Mouse (Mus musculus) liver, adult 2 months (tissue): ENCODE measurements around the gene Kcnb1. TPM values are rescaled to one million over a fixed set of nuclear protein-coding genes. Genes with fewer than 3 reads are reported as not detected.

ENCODE experiments used
- DNase-seq: peaks from one replicate; pipeline ENCODE4 v3.0.0-alpha.2; 2011; ENCODE audit warnings: low read depth, low spot score; ENCODE audit errors: extremely low read depth
- H3K27ac ChIP-seq: fragments of 200-500 bp; replicated peaks from 2 replicates; pipeline ENCODE4 v1.5.1; 2012; ENCODE audit warnings: low read depth, mild to moderate bottlenecking, control low read depth, inconsistent platforms, low read length; ENCODE audit not compliant: insufficient read depth
- H3K27me3 ChIP-seq: fragments of 200-500 bp; 2 replicates; pipeline ENCODE4 v1.6.1; 2012; ENCODE audit warnings: mild to moderate bottlenecking, moderate library complexity, low read length, inconsistent platforms; ENCODE audit not compliant: control insufficient read depth, insufficient read depth
- H3K36me3 ChIP-seq: fragments of 200-500 bp; 2 replicates; pipeline ENCODE4 v1.6.1; 2012; ENCODE audit warnings: low read length, inconsistent platforms; ENCODE audit not compliant: control insufficient read depth, insufficient read depth
- H3K4me1 ChIP-seq: fragments of 200-500 bp; 2 replicates; pipeline ENCODE4 v1.6.1; 2011; ENCODE audit warnings: low read length; ENCODE audit not compliant: control insufficient read depth, insufficient read depth
- H3K4me3 ChIP-seq: fragments of 200-500 bp; 2 replicates; pipeline ENCODE4 v1.5.1; 2011; ENCODE audit warnings: low read depth, mild to moderate bottlenecking, control low read depth, low read length, moderate library complexity; ENCODE audit not compliant: insufficient read depth
- H3K79me2 ChIP-seq: fragments of 200-500 bp; 2 replicates; pipeline ENCODE4 v1.6.1; 2012; ENCODE audit warnings: inconsistent platforms, mild to moderate bottlenecking, low read length, moderate library complexity; ENCODE audit not compliant: control insufficient read depth, insufficient read depth
- H3K9ac ChIP-seq: fragments of 200-500 bp; 2 replicates; pipeline ENCODE4 v1.6.1; 2012; ENCODE audit warnings: low read depth, mild to moderate bottlenecking, control low read depth, inconsistent platforms, low read length
- CTCF ChIP-seq: fragments of 200-500 bp; IDR thresholded peaks from 2 replicates; pipeline ENCODE4 v1.5.1; 2011; ENCODE audit warnings: low read depth, low read length, control low read depth
- POLR2A ChIP-seq: fragments of 200-500 bp; IDR thresholded peaks from 2 replicates; pipeline ENCODE4 v1.6.1; 2011; ENCODE audit warnings: low read length, control low read depth; ENCODE audit not compliant: insufficient read depth; ENCODE audit errors: extremely low read depth
- WGBS: fragments of 180-500 bp; shearing (Covaris S2); methylation state at CpG from one replicate; pipeline ENCODE4 v1.1.7; 2018; 5-methylcytosine and 5-hydroxymethylcytosine counted together
- polyA plus RNA-seq: library from polyadenylated mRNA; depleted of rRNA; stranded (reverse); fragments of >200 nt; gene quantifications from 2 replicates; pipeline ENCODE4 v1.2.3, GENCODE M21; 2012
- total RNA-seq: library from RNA; depleted of rRNA; stranded (reverse); fragments of >200 nt; gene quantifications from 2 replicates; pipeline ENCODE4 v1.2.3, GENCODE M21; 2014

Gene Kcnb1
- total and polyA plus RNA-seq, 2 experiments: 0.32 to 0.83 TPM

GRCm38 (mm10) chr2:167187119-167187518 lies 2.8 kb downstream of the Kcnb1 start:
- H3K4me1 ChIP-seq: peaks cover 1% of the 10 kb centered on the region; the same call in 1 of the 2 replicates
- TF ChIP-seq CTCF (no peak), POLR2A (no peak)
- H3K36me3 ChIP-seq: no peaks in the 10 kb centered on the region
- DNase-seq: no peak
- no peak overlapping the region for H3K4me3 ChIP-seq
- WGBS: 91% methylated on average over 5 of the region's 5 CpGs
- peaks cover 4% of the 10 kb centered on the region; the same call in 1 of the 2 replicates for H3K27me3 ChIP-seq
- no peaks in the 10 kb centered on the region for H3K79me2 ChIP-seq
- H3K9ac ChIP-seq: no peak overlapping the region
- no peak overlapping the region for H3K27ac ChIP-seq

- peaks cover 1% of the 10 kb centered on the region; the same call in 1 of the 2 replicates for H3K4me1 ChIP-seq
- H3K9ac ChIP-seq: no peak overlapping the region
- H3K27me3 ChIP-seq: peaks cover 4% of the 10 kb centered on the region; the same call in 1 of the 2 replicates
- no peaks in the 10 kb centered on the region for H3K79me2 ChIP-seq
- no peak overlapping the region for H3K27ac ChIP-seq
- WGBS: 63% methylated on average over 10 of the region's 10 CpGs
- H3K36me3 ChIP-seq: no peaks in the 10 kb centered on the region
- TF ChIP-seq POLR2A: no peak
- no peak for DNase-seq
- H3K4me3 ChIP-seq: no peak overlapping the region
Observed at GRCm38 (mm10) chr2:167186544-167186943, 3.4 kb downstream of the Kcnb1 start.

- Histone ChIP-seq H3K27me3 (peaks cover 4% of the 10 kb centered on the region; the same call in 1 of the 2 replicates), H3K27ac (no peak overlapping the region), H3K36me3 (no peaks in the 10 kb centered on the region), H3K9ac (no peak overlapping the region), H3K4me3 (no peak overlapping the region), H3K4me1 (peaks cover 1% of the 10 kb centered on the region; the same call in 1 of the 2 replicates), H3K79me2 (no peaks in the 10 kb centered on the region)
- 65% methylated on average over 13 of the region's 13 CpGs for WGBS
- no peak for TF ChIP-seq CTCF
- TF ChIP-seq POLR2A: no peak
- no peak for DNase-seq
Observed at GRCm38 (mm10) chr2:167186003-167186402, 4.0 kb downstream of the Kcnb1 start.

- Histone ChIP-seq H3K79me2 (no peaks in the 10 kb centered on the region), H3K9ac (no peak overlapping the region), H3K4me3 (no peak overlapping the region), H3K27ac (no peak overlapping the region), H3K36me3 (no peaks in the 10 kb centered on the region), H3K4me1 (peaks cover 1% of the 10 kb centered on the region; the same call in 1 of the 2 replicates), H3K27me3 (peaks cover 4% of the 10 kb centered on the region; the same call in 1 of the 2 replicates)
- WGBS: 87% methylated on average over 2 of the region's 2 CpGs
- DNase-seq: no peak
- TF ChIP-seq CTCF: no peak
- no peak for TF ChIP-seq POLR2A
Observed at GRCm38 (mm10) chr2:167185432-167185831, 4.5 kb downstream of the Kcnb1 start.

GRCm38 (mm10) chr2:167181662-167182389 lies 8.1 kb downstream of the Kcnb1 start:
- Histone ChIP-seq H3K79me2 (no peaks in the 10 kb centered on the region), H3K36me3 (no peaks in the 10 kb centered on the region), H3K27me3 (no peaks in the 10 kb centered on the region), H3K4me3 (no peak overlapping the region), H3K9ac (no peak overlapping the region), H3K27ac (no peak overlapping the region), H3K4me1 (no peaks in the 10 kb centered on the region)
- DNase-seq: no peak
- WGBS: 87% methylated on average over 14 of the region's 14 CpGs
- TF ChIP-seq CTCF (no peak), POLR2A (no peak)

GRCm38 (mm10) chr2:167181096-167181495 lies 8.9 kb downstream of the Kcnb1 start:
- H3K9ac ChIP-seq: no peak overlapping the region
- no peak overlapping the region for H3K27ac ChIP-seq
- no peaks in the 10 kb centered on the region for H3K27me3 ChIP-seq
- TF ChIP-seq CTCF (no peak), POLR2A (no peak)
- H3K79me2 ChIP-seq: no peaks in the 10 kb centered on the region
- WGBS: 87% methylated on average over 8 of the region's 8 CpGs
- no peak for DNase-seq
- H3K4me1 ChIP-seq: no peaks in the 10 kb centered on the region
- no peaks in the 10 kb centered on the region for H3K36me3 ChIP-seq
- no peak overlapping the region for H3K4me3 ChIP-seq
